Mouse (Mus musculus) midbrain, embryonic 12.5 days (tissue): ENCODE results near the gene Klf13. TPM values are rescaled to one million over a fixed set of nuclear protein-coding genes. Genes with fewer than 3 reads are reported as not detected.

ENCODE experiments used
- ATAC-seq: fragments of 200-750 bp; cut with Nextera tagmentation; 2 replicates; pipeline ENCODE4 v1.8.0; 2017; ENCODE audit warnings: low read depth, moderate TSS enrichment, moderate library complexity; ENCODE audit not compliant: low FRiP score
- H3K27ac ChIP-seq: fragments of 300-500 bp; sonication (generic); replicated peaks from 2 replicates; pipeline ENCODE4 v1.5.1; 2016; ENCODE audit warnings: mild to moderate bottlenecking
- H3K27me3 ChIP-seq: fragments of 300-500 bp; sonication (generic); 2 replicates; pipeline ENCODE4 v1.6.1; 2016; ENCODE audit warnings: mild to moderate bottlenecking
- H3K36me3 ChIP-seq: fragments of 300-500 bp; sonication (generic); 2 replicates; pipeline ENCODE4 v1.6.1; 2016
- H3K4me1 ChIP-seq: fragments of 300-500 bp; sonication (generic); 2 replicates; pipeline ENCODE4 v1.6.1; 2016
- H3K4me2 ChIP-seq: fragments of 300-500 bp; sonication (generic); replicated peaks from 2 replicates; pipeline ENCODE4 v1.6.1; 2016; ENCODE audit warnings: mild to moderate bottlenecking, moderate library complexity
- H3K4me3 ChIP-seq: fragments of 300-500 bp; sonication (generic); 2 replicates; pipeline ENCODE4 v1.5.1; 2016; ENCODE audit warnings: mild to moderate bottlenecking
- H3K9ac ChIP-seq: fragments of 300-500 bp; sonication (generic); replicated peaks from 2 replicates; pipeline ENCODE4 v1.6.1; 2016; ENCODE audit warnings: mild to moderate bottlenecking, moderate library complexity
- H3K9me3 ChIP-seq: fragments of 300-500 bp; sonication (generic); 2 replicates; pipeline ENCODE4 v1.6.1; 2016; ENCODE audit warnings: mild to moderate bottlenecking
- WGBS: fragments of 180-500 bp; shearing (Covaris S2); methylation state at CpG from one replicate; pipeline ENCODE4 v1.1.7; 2016; 5-methylcytosine and 5-hydroxymethylcytosine counted together
- polyA plus RNA-seq: library from polyadenylated mRNA; unstranded; fragments of >200 nt; fragmentation: Nextera tagmentation; extraction: Ambion mirVana; gene quantifications from 2 replicates; pipeline ENCODE4 v1.2.1, GENCODE M21; 2016

Klf13 gene
- polyA plus RNA-seq, 1 experiment from 2014 or later: 30.7 TPM

DNA sequence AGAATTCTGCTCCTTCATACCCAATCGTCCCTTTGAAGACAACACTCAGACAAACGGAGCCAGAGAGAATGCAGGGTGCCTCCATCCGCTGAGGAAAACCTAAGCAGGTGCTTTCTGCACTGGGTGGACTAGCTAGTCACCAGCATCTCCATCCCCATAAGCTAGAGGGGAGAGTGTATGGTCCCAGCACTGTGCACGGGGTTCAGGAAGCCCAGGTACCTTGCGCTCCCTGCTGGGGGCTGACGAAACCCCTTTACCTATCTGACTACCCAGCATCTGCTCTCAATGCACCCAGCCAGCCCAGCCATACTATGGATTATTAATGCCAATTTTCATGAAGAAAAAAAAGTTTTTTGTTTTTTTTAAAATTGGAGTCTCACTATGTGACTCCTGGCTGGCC lies 25.4 kb upstream of the Klf13 start:
- no peaks in the 10 kb centered on the region for H3K36me3 ChIP-seq
- no peak overlapping the region for H3K27ac ChIP-seq
- peaks cover 15% of the 10 kb centered on the region for H3K4me1 ChIP-seq
- no peak overlapping the region for H3K4me2 ChIP-seq
- H3K9me3 ChIP-seq: no peaks in the 10 kb centered on the region
- ATAC-seq: peak; percentile 39; the same call in 1 of the 2 replicates
- WGBS: 76% methylated on average over 6 of the region's 6 CpGs
- H3K9ac ChIP-seq: no peak overlapping the region
- H3K4me3 ChIP-seq: no peak overlapping the region
- no peaks in the 10 kb centered on the region for H3K27me3 ChIP-seq

DNA sequence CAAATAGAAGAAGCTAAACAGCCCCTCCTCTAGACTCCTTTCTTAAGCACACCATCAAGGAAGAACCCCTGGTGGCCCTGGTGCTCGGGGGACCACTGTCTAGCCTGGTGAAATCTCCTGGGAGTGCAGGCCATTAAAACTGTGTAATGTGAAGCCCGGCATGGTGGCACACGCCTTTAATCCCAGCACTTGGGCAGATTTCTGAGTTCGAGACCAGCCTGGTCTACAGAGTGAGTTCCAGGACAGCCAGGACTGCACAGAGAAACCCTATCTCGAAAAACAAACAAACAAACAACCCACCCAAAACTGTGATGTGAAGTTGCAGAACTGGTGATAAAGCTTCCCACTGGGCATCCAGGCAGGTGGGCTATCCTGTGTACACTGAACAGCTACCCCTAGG lies 24.9 kb upstream of the Klf13 start:
- Histone ChIP-seq H3K27me3 (no peaks in the 10 kb centered on the region), H3K4me1 (peaks cover 19% of the 10 kb centered on the region), H3K4me3 (no peak overlapping the region), H3K36me3 (no peaks in the 10 kb centered on the region), H3K9me3 (no peaks in the 10 kb centered on the region), H3K27ac (no peak overlapping the region), H3K4me2 (no peak overlapping the region), H3K9ac (no peak overlapping the region)
- ATAC-seq: no peak
- 81% methylated on average over 5 of the region's 5 CpGs for WGBS

DNA sequence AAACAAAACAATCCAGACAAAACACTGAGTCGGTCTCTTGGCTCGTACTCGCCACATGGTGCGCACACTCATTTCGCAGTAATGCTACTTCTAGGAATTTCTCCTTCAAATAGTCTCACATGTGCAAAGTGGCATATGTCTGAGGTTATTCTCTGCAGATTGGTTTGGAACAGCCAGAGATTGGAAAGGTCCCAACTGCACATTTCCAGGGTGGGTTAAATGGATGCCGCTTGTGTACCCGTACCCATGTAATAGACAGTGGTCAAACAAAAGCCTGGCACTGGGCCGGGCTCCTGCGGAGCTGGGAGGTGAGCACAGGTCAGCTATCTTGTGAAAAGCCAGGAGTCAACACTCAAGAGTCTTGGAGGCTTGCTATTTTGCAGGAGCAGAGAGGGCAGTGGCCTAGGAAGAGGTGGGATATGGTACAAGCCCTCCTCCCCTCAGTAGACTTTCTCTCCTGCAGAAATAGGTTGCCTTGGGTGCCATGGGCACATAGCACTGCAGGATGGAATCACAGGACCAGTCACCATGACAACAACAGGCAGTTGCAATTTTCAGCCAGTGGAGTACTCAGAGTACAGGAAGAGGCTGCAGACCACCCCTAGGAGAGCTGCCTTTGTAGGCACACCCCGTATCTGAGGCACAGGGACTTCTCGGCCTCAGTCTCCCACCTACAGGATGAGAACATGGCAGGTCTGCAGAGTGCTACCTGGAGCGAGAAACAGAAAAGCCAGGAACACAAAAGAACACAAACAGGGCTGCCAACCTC lies 19.3 kb upstream of the Klf13 start:
- peak; percentile 13; the same call in 1 of the 2 replicates for ATAC-seq
- Histone ChIP-seq H3K9ac (peak overlapping the region; percentile 39), H3K4me2 (peak overlapping the region; percentile 34), H3K27ac (peak overlapping the region; percentile 97), H3K27me3 (no peaks in the 10 kb centered on the region), H3K4me1 (peaks cover 42% of the 10 kb centered on the region), H3K4me3 (no peak overlapping the region), H3K36me3 (no peaks in the 10 kb centered on the region), H3K9me3 (no peaks in the 10 kb centered on the region)
- 57% methylated on average over 12 of the region's 12 CpGs for WGBS

DNA sequence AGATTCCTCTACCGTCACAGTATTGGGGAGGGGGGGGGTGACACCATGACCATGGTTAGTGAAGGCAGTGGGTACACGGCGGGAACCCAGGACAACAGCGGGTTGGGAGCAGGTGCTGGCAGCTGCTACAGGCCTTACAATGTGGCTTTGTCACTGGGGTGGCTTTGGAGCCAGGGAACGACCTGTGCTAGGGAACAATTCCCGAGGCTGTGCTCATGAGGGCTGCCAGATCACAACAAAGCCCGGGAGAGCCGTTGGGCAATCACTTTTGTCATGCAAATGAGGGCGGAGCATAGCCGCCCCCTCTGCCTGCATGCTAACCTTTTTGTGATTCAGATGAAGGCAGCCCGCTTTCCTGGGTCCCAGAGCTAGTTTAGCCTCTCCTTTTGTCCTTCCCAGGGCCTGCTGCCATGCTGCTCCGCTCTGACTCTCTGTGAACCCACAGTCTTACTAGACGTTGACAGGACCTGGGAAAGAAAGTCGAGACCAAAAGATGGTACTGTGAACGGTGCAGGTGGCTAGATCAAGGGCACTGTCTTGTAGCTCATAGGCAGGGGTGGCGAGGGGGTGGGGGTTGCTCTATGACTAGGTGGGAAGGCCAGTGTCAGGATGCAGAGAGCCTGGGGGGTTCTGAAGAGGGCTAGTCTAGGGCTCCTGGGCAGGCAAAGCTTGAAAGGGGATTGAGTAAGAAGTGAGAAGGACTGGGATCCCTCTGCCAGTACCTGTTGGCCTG lies 18.4 kb upstream of the Klf13 start:
- Histone ChIP-seq H3K9me3 (no peaks in the 10 kb centered on the region), H3K27me3 (no peaks in the 10 kb centered on the region), H3K36me3 (no peaks in the 10 kb centered on the region), H3K4me1 (peaks cover 45% of the 10 kb centered on the region), H3K4me2 (peak overlapping the region; percentile 34), H3K9ac (peak overlapping the region; percentile 39), H3K27ac (peak overlapping the region; percentile 97), H3K4me3 (peak overlapping the region; percentile 7; the same call in 1 of the 2 replicates)
- 4% methylated on average over 16 of the region's 16 CpGs for WGBS
- peak; percentile 93 for ATAC-seq

DNA sequence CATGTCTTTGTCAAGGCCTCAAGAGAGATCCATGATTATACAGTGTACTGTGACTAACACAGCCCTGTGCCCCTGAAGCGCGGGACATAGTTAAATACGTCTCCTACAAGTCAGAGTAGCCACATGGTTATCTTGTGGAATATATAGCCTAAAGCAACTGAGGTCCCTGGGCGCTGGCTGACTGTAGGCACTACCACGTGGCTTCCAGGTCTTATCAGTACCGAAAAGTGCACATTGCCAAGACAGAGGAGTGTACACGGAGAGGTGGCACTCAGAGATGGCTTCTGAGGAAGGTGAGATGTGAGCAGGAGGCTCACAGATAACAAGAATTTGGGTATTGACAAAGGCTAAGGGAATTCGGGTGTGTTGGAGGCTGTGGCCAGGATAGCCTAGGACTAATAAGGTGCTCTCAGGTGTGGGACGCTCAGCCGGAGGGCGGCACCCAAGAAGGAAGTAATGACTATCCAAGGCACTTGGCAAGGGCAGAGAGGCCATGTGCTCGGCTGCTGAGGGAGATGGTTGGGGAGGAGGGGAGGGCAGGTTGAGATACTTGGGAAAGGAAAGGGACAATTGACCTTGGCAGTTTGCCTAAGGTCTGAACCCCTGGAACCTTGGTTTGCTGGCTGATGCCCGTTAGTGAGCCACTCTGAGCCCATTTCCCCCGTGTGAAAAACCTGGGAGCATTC lies 17.6 kb upstream of the Klf13 start:
- Histone ChIP-seq H3K36me3 (no peaks in the 10 kb centered on the region), H3K9ac (no peak overlapping the region), H3K9me3 (no peaks in the 10 kb centered on the region), H3K4me2 (0 out of 2 replicates have a peak overlapping the region, but pooled peaks have one; percentile 34), H3K27ac (peak overlapping the region; percentile 97), H3K4me3 (no peak overlapping the region), H3K4me1 (peaks cover 53% of the 10 kb centered on the region), H3K27me3 (no peaks in the 10 kb centered on the region)
- no peak for ATAC-seq
- WGBS: 70% methylated on average over 14 of the region's 14 CpGs

DNA sequence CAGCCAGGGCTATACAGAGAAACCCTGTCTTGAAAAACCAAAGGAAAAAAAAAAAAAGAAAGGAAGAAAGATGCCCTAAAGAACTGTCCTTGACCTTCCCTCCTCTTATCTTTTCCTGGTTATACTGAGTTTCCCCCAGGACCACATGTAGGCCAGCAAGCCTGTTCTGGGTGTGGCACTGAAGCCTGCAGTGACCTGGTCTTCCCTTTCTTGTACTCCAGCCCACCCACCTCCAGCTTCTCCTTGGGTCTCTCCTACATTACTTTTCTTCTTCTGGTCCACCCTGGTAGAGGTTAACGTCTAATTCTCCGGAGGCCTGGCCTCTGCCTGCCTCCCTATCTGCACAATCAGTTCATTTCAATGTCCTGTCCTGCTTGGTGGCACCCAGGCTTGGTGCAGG lies 16.7 kb upstream of the Klf13 start:
- Histone ChIP-seq H3K27ac (peak overlapping the region; percentile 97), H3K4me3 (no peak overlapping the region), H3K9me3 (no peaks in the 10 kb centered on the region), H3K4me1 (peaks cover 59% of the 10 kb centered on the region), H3K36me3 (no peaks in the 10 kb centered on the region), H3K9ac (no peak overlapping the region), H3K27me3 (no peaks in the 10 kb centered on the region), H3K4me2 (no peak overlapping the region)
- WGBS: 98% methylated on average over 2 of the region's 2 CpGs
- no peak for ATAC-seq

DNA sequence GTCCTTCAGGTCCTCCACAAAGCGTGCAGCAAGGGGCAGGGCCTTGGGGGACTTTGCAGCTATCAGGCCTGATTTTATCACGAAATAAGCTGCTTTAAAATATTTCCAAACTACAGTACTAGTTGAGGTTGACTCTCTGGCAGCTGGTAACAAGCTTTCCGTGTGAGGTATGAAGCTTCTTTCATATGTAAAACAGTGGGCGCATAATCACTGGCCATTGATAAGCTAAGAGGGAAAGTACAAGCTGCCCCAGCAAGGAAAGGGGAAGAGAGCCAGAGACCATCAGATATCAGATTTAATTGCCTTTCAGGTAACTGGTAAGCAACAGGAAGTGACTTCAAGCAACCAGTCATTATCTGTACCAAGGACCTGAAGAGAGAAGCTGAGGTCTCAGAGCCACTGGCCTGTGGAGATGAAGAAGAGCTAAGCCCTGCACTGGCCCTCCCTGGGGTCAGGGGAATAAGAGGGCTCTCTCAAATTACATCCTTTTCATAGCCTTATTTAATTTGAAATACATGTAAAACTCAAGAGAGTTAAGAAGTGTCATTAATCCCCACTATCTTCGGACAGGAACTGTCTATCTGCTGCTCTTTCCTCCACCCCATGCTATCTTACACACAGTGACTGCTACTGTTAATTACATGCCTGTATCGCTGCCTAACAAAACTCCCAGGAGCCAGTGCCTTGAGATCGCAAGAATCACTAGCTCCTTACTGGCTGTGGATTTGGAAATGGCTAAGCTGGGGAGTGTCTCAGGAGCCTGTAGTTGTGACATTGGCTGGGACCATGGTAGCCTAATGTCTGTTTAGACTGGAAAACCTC lies 13.6 kb upstream of the Klf13 start:
- no peaks in the 10 kb centered on the region for H3K9me3 ChIP-seq
- 33% methylated on average over 7 of the region's 7 CpGs for WGBS
- H3K9ac ChIP-seq: no peak overlapping the region; the same call in 1 of the 2 replicates
- no peak for ATAC-seq
- H3K4me2 ChIP-seq: no peak overlapping the region
- H3K4me3 ChIP-seq: no peak overlapping the region
- peak overlapping the region; percentile 15; the same call in 1 of the 2 replicates for H3K27ac ChIP-seq
- H3K36me3 ChIP-seq: no peaks in the 10 kb centered on the region
- H3K4me1 ChIP-seq: peaks cover 40% of the 10 kb centered on the region
- no peaks in the 10 kb centered on the region for H3K27me3 ChIP-seq

DNA sequence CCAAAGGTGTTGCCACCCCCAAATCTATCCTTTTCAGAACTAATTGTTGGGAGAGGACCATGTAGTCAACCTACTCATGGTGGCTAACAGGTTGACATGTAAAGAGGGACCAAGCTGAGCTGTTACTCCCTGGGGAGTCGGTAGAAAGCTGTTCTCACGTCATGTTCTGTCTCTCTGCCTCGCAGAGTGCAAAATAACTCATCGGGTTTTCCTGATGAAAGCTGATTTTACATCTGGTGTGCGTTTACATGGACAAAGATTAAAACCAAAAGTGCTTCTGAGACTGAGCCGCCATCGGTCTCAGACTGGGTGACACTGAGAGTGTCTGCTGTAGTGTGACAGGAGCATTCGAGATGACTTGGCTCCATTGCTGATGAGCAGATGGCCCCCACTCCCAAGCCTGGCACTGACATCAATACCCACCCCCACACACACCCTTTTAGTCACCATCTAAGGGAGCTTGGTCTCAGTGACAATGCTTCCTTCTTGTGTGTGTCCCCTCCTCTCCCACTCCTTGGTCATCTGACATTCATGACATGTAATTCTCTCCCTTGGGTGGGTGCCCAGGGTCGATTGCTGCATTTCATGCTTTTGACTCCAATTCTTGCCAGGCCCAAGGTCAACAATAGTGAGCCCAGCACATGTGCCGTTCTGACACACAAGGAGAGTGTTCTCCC lies 12.4 kb upstream of the Klf13 start:
- Histone ChIP-seq H3K4me3 (no peak overlapping the region), H3K36me3 (no peaks in the 10 kb centered on the region), H3K9ac (no peak overlapping the region), H3K27ac (no peak overlapping the region), H3K27me3 (no peaks in the 10 kb centered on the region), H3K9me3 (no peaks in the 10 kb centered on the region), H3K4me1 (peaks cover 29% of the 10 kb centered on the region), H3K4me2 (no peak overlapping the region)
- 79% methylated on average over 10 of the region's 10 CpGs for WGBS
- no peak for ATAC-seq

DNA sequence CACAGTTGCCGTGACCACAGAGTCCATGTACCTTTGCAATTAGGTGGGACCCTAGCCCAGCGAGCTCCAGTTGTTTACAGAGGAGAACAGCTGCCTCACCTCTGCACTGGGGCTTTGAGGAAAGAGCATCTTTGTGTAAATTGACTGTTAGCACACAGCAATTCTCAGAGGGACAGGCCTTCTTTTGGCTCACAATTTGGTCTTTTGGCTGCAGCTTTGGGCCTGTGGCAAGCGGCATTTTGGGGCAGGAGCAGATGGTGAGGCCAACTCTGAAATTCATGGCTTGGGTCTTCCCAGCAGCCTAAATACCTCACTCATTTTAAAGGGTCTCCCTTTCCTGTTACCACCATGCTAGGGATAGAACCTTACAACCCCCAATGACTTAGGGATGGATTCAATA lies 10.5 kb upstream of the Klf13 start:
- Histone ChIP-seq H3K4me1 (peaks cover 22% of the 10 kb centered on the region), H3K27ac (no peak overlapping the region), H3K4me3 (no peak overlapping the region), H3K36me3 (no peaks in the 10 kb centered on the region), H3K9ac (no peak overlapping the region), H3K4me2 (no peak overlapping the region), H3K9me3 (no peaks in the 10 kb centered on the region), H3K27me3 (no peaks in the 10 kb centered on the region)
- ATAC-seq: no peak
- 80% methylated on average over 3 of the region's 3 CpGs for WGBS

DNA sequence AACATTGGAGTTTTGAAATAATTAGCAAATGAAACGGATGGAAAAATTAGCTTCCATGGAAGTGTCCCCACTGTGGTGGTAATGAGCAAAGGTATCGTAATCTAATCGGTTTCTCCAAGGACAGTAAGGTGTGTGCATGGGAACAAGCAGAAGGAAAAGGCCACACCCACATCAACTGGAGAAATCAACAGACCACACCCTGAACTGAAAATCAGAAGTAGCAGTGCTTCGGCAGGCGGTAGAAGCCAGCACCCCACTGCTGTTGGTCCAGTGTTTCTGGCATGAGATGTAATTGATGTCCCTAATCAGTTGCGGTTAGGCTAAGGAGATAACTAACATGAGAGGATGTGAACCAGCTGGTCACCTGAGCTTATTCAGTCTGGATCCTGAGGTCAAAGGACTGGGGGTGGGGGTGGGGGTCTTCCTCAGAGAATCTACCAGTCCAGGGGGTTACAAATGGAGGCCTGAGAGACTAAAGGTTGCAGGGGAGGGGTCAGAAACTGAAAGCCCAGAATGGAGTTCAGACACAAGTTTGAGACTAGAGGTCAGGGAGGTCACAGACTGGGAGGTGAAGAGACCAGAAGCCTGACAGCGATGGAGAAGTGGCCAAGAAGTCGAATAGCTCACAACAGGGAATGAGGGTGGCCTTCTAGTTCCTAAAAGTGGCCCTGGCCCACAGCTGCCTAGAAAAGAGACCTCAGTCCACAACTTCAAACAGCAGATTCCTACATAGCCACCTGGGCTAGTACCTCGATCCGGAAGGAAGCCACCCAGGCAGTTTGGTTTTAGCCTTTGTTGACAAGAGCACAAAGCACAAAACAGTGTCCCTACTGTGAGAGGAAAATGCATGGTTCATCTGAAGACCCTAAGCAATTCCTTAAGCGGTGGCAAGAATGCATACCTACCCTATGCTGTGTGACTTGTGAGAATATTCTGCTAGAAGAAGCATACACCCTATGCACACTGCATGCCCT lies 9.1 kb upstream of the Klf13 start:
- H3K4me2 ChIP-seq: no peak overlapping the region
- no peaks in the 10 kb centered on the region for H3K9me3 ChIP-seq
- no peak overlapping the region for H3K4me3 ChIP-seq
- H3K9ac ChIP-seq: no peak overlapping the region
- 49% methylated on average over 11 of the region's 11 CpGs for WGBS
- no peak for ATAC-seq
- peaks cover 21% of the 10 kb centered on the region for H3K4me1 ChIP-seq
- no peaks in the 10 kb centered on the region for H3K27me3 ChIP-seq
- H3K36me3 ChIP-seq: no peaks in the 10 kb centered on the region
- H3K27ac ChIP-seq: no peak overlapping the region
